Mouse (Mus musculus) lung, adult 18-20 months (tissue): ENCODE measurements around the gene Trank1.

ENCODE experiments used
- DNase-seq, 2 experiments: peaks; one replicate each; pipeline ENCODE4 v3.0.0; 2022; ENCODE audit warnings: mixed read lengths in 2 of 2

Trank1 gene

DNA sequence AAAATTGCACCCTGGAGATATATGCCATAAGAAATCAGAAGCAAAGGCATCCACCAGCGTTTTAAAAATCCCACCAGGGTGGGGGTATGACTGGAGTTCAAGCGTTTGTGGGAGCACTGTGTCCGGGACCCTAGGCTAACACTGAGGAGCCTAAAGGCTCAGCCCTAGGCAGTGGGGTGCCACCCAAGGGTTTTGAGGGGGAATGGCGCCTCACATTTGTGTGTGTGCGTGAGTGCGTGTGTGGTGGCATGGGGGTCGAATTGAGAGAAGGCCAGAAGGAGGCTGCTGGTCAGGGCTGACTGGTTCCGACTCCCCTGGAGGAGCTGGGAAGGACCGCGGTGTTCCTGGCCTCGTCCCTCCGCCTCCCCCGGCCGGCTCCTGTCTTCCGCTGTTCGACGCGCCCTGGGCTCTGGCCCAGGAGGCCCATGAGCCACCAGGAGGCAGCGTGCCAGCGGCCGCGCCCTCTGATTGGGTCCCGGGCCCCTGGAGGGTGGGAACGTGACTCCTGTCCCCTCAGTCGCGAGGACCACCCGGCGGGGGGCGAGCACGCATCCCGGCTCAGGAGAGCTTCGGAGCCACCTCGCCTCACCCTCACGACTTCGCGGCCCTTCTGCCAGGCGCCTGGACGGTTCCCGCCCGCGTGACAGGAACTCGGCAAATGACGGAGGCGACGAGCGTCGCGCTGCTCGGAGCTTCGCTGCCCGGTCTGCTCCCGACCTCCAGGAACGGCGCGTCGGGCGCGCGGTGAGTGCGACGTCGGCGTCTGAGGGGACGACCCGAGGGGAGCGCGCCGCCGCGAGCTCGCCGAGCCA lies at the start of gene Trank1:
TSS of gene Trank1 (plus strand) at position 709 of the 812 bp plus-strand sequence.
- no peak for DNase-seq

DNA sequence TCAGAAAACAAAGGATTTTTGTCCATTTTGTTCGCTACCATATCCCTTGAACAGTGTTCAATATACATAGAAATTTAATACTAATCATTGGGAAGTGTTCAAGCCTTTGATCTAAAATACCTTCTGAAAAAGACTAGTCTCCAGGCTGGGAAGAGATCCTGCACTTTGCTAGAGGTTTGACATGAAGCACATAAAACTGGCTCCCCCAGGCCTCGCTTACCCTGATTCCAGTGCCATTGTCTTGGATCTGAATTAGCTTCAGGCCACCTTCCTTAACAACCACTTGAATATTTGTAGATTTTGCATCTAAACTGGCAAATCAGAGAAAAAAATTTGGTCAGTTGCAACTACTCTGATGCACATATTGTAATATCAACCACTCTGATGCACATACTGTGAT lies 43.5 kb upstream of the Trank1 start:
- no peak for DNase-seq

- no peak for DNase-seq
These were observed 40.9 kb upstream of the Trank1 start for GRCm38 (mm10) chr9:111270606-111271005.

- no peak for DNase-seq
These were observed 40.5 kb upstream of the Trank1 start for GRCm38 (mm10) chr9:111271056-111271433.

DNA sequence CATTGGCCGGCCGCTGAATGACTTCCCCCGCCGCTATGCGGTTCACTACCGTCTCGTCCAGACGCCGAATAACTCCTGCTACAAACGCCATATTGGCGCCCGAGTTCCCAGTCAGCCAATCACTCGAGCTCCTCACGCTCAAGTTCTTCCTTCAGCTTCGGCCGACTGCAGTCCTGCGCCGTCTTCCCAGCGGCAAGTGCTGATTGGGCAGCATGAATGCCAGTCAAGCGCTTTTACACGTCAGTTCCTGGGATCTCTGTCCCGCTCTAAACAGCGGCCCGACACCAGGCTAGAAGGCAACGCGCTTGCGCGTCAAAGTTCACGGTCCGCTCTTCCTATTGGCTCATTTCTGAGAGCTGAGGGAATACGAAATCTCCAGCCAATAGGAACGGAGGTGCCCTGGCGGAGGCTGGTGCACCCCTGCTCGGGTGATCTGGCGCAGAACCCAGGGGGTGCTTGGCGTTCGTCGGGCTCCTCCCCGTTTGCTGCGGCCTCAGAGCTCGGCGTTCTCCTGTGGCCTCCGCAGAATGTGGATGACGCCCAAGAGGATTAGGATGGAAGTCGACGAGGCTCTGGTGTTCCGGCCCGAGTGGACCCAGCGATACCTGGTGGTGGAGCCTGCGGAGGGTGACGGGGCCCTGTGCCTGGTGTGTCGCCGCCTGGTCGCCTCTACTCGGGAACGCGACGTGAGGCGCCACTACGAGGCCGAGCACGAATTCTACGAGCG lies 39.9 kb upstream of the Trank1 start, which contains the start of the genes Mlh1 and Epm2aip1:
TSS of gene Mlh1 (minus strand) at position 358 of the 727 bp plus-strand sequence.
TSS of gene Epm2aip1 (plus strand) at position 496 of the 727 bp plus-strand sequence.
- DNase-seq = peak; percentile 99 to 100

- DNase-seq = peak in 1 of 2 experiments; percentile 14
These were observed 39.2 kb upstream of the Trank1 start for GRCm38 (mm10) chr9:111272356-111272755.

DNA sequence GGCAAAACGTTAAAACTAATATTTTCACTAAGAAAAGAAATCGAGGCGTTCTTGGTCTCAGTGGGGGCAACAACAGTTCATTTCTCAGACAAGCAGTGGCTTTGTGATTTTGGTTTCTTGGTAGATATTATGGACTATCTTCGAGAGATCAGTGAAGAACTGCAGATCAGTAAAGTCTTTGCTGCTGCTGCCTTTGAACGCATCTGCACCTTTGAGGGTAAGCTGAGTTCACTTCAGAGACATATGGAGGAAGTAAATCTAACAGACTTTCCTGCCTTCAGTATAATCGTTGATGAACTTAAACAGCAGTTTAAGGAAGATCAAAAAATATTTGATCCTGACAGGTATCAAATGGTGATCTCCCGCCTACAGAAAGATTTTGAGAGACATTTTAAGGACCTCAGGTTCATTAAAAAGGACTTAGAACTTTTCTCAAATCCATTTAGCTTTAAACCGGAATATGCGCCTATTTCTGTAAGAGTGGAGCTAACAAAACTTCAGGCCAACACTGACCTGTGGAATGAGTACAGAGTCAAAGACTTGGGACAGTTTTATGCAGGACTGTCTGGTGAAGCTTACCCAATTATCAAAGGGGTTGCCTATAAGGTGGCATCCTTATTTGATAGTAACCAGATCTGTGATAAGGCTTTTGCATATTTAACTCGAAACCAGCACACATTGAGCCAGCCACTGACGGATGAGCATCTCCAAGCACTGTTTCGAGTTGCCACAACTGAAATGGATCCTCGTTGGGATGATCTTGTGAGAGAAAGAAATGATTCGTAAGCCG lies 38.3 kb upstream of the Trank1 start:
- no peak for DNase-seq

DNA sequence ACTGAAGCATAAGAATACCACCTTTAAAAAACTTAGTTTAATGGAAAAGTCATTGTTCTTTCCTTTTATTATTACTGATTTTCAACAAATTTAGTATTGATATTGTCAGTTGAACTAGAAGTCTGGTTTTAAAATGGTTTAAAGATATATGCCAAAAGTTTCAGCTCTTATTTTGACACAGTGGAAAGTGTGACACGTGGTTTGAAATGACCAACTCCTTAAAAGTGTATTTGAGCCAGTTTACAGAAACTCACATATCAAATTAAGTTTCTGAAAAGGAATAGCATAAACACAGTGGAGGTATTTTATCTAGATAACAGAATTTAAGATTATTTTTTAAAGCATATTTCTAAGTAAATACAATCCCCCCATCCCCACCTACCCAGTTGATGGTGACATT lies 37.6 kb upstream of the Trank1 start:
- no peak for DNase-seq

- peak in 1 of 2 experiments; percentile 39 for DNase-seq
These were observed 36.4 kb upstream of the Trank1 start for GRCm38 (mm10) chr9:111275156-111275555.

DNA sequence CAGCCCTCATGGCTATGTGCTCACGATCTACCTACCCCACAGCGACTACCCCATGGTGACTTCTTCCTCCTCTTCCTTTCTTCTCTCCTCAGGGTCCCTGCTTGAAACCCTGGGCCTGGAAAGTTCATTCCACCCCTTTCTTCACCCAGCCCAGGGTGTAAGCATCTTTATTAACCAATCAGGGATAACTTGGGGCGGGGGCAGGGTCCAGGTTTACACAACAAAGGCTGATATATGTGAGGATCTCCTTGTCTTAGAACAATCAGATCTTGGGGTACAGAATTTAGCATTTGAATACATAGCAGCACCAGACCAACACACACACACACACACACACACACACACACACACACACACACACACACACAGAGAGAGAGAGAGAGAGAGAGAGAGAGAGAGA lies 26.5 kb upstream of the Trank1 start:
- no peak for DNase-seq

- DNase-seq = no peak
These were observed 25.9 kb upstream of the Trank1 start for GRCm38 (mm10) chr9:111285676-111286075.

DNA sequence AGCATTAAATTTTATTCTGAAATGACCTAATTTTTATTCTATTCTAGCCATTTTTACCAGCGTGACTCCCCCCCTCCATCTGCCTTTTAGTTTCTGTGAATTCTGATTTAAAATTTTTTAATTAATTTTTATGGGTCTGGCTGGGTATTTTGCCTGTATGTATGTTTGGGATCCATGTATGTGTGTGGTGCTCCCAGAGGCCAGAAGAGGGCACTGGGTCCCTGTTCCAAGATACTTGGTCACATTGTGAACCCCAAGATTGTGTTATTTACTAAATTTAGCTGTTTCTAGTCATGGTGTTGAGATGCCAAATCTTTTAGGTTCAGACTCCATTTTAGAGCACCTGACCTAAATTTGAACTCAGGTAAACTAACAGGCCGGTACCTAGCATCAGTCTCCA lies 25.1 kb upstream of the Trank1 start:
- DNase-seq = no peak

DNA sequence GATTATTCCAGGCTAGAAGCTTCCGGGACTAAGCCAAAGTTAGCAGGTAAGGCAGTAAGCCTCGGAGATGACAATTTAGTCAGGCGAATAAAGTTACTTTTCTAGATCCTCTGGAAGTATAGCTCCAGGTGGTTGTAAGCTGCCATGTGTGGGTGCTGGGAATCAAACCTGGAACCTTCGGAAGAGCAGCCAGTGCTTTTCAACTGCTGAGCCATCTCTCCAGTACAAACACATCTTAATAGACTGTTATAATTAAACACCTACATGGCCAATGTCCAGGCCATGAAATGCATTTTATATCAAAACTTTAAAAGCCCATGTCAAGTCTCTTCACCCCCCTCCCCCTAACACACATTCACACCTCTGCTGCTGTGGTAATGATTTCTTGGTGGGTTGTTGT lies 23.6 kb upstream of the Trank1 start:
- DNase-seq = no peak

- peak; percentile 40 to 60 for DNase-seq
These were observed 22.2 kb upstream of the Trank1 start for GRCm38 (mm10) chr9:111289294-111289831.

DNA sequence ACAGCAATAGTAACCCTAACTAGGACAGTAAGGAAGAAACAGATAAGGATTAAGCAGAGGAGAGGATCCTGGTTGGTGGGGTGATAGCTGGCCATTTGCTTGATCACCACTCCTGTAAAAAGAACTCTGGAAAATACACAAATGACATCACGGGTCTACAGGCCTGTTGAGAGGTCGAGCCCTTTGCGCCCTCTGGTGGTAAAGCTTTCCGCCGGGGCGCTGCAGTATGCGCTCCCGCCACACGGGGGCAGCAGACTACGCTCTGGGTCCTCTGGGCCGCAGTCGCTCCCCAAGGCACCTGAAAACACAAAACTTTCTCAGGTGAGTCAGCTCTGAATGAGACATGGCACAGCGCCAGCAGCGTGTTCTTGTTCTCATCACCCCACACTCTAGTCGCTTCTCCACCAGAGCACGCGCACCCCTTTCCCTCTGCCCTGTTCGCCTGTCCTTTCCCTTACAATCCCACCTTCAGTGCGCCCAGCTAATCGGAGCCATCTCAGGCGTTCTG lies 21.7 kb upstream of the Trank1 start:
- peak; percentile 86 to 91 for DNase-seq

DNA sequence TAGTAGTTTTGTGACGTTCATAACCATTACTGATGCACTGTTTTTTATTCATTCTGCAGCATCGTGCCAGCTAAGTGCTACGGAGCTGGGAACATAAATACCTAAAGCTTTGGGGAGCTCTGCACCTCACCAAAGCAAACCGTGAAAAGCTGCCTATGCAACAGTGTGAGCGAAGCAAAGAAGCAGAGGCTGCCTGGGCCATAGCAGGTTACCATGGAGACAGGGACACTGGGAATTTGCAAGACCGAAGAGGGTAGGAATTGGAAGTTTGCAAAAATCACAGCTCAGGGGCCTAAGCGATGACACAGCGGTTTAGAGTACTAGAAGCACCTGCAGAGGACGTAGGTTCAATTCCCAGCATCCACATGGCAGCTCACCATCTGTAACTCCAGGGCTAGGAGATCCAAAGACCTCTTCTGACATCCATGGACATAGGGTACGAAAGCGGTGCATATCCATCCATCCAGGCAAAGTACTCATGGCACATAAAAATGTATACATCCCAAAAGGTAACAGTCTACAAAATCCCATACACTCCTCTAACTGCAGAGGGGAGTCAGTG lies 20.9 kb upstream of the Trank1 start:
- no peak for DNase-seq

DNA sequence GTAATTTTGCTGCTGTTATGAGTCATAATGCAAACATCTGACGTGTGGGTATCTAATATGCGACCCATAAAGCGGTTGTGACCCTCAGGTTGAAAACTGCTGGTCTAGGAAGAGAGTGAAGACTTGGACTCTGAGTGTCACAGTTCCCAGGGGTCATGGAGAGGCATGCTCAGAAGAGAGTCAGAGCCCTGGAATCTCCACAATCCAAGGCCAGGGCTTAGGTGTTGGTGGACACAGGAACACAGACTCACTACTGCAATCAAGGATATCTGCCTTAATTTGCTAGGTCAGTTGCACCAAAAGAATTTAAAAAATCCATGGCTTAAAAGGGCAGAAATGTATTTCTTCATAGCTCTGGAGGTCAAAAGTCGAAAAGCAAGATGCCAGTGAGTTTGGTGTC lies 18.3 kb upstream of the Trank1 start:
- DNase-seq = no peak

GRCm38 (mm10) chr9:111294911-111295310 lies 16.6 kb upstream of the Trank1 start:
- DNase-seq = no peak

DNA sequence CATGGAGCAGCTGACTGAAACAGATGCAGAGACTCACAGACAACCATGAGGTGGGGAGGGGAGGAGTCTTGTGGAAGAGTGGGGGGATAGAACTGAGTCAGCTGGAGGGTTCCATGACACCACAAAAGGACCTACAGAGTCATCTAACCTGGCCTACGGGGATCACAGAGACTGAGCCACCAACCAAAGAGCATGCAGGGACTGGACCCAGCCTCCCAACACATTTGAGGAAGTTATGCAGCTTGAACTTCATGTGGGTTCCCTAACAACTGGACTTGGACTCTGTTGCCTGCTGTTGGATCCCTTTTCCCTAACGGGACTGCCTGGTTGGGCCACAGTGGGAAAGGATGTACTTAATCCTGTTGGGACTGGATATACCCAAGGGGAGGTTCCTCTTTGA lies 16.2 kb upstream of the Trank1 start:
- DNase-seq = no peak

DNA sequence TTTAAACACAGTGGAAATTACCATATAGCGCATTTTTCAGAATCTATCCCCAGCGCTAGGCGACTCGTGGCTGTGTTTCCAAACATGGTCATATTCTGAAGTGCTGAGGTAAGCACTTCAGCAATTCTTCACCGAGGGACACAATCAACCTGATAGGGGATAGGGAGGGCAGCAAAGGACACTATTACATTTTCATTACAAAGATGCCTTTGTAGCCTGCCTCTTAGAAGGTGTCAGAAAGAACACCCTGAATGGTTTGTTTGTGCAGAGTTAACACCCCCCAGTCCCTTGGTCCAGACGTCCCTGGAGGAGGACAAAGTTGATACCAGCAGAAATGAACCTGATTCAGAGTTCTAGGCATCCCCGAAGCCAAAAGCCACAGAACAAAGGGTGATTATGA lies 15.1 kb upstream of the Trank1 start:
- no peak for DNase-seq

GRCm38 (mm10) chr9:111298606-111299005 lies 12.9 kb upstream of the Trank1 start:
- no peak for DNase-seq

DNA sequence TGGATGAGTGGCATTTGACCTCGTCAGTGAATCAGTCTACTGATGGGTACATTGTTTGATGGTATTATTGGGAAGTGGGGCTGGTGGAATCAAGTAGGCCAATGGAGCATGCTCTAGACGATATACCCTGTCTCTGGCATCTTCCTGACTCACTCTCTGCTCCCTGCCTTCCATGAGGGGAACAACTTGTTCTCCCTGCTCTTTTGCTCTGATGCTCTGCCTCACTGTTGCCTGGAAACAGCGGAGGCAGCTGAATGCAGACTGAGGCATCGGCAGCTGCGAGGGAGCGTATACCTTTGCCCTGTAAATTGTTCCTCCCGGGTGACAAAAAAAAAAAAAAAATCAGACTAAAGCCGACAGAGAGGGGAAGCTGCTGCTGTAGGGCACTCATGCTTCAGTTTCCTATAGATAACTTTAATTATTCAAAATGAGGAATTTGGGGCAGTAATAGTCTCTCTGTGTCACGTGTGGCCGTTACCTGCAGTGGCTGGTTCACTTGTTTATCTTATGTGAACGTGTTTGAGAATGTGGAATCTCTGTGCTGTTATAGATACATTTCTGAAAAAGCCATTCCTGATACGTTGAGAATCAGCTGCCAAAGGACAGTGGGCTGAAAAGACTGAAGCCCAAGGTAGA lies 9.2 kb upstream of the Trank1 start:
- DNase-seq = no peak
